Mouse (Mus musculus): ENCODE data around the gene Gab1. TPM values are rescaled to one million over a fixed set of nuclear protein-coding genes. Genes with fewer than 3 reads are reported as not detected.

Gene Gab1
- polyA plus RNA-seq, 1 experiment: 23.9 TPM

GRCm38 (mm10) chr8:80873723-80874427 lies 6.4 kb downstream of the Gab1 start:
- no peak for DNase-seq (ENCODE audit: low spot score)

- no peak for DNase-seq (ENCODE audit: low spot score)
Measured at GRCm38 (mm10) chr8:80872688-80873087, 7.6 kb downstream of the Gab1 start.

GRCm38 (mm10) chr8:80871400-80871799 lies 8.9 kb downstream of the Gab1 start:
- no peak for DNase-seq (ENCODE audit: low spot score)

- DNase-seq (ENCODE audit: low spot score): no peak
Measured at GRCm38 (mm10) chr8:80870535-80871204, 9.6 kb downstream of the Gab1 start.

GRCm38 (mm10) chr8:80869881-80870328 lies 10.4 kb downstream of the Gab1 start:
- no peak for DNase-seq (ENCODE audit: low spot score)

GRCm38 (mm10) chr8:80868801-80869323 lies 11.5 kb downstream of the Gab1 start:
- no peak for DNase-seq (ENCODE audit: low spot score)

GRCm38 (mm10) chr8:80868006-80868702 lies 12.2 kb downstream of the Gab1 start:
- no peak for DNase-seq (ENCODE audit: low spot score)

GRCm38 (mm10) chr8:80867598-80867997 lies 12.7 kb downstream of the Gab1 start:
- DNase-seq (ENCODE audit: low spot score): no peak

- DNase-seq (ENCODE audit: low spot score): no peak
Measured at GRCm38 (mm10) chr8:80865181-80865784, 15.0 kb downstream of the Gab1 start.

- no peak for DNase-seq (ENCODE audit: low spot score)
Measured at GRCm38 (mm10) chr8:80863393-80863792, 16.9 kb downstream of the Gab1 start.

- no peak for DNase-seq (ENCODE audit: low spot score)
Measured at GRCm38 (mm10) chr8:80859180-80859775, 21.0 kb downstream of the Gab1 start.

GRCm38 (mm10) chr8:80857851-80858367 lies 22.4 kb downstream of the Gab1 start:
- no peak for DNase-seq (ENCODE audit: low spot score)

- no peak for DNase-seq (ENCODE audit: low spot score)
Measured at GRCm38 (mm10) chr8:80857128-80857527, 23.2 kb downstream of the Gab1 start.

GRCm38 (mm10) chr8:80856606-80857005 lies 23.7 kb downstream of the Gab1 start:
- no peak for DNase-seq (ENCODE audit: low spot score)

GRCm38 (mm10) chr8:80853622-80854021 lies 26.7 kb downstream of the Gab1 start:
- DNase-seq (ENCODE audit: low spot score): no peak

- DNase-seq (ENCODE audit: low spot score): no peak
Measured at GRCm38 (mm10) chr8:80853208-80853607, 27.1 kb downstream of the Gab1 start.

- no peak for DNase-seq (ENCODE audit: low spot score)
Measured at GRCm38 (mm10) chr8:80852412-80853165, 27.7 kb downstream of the Gab1 start.

GRCm38 (mm10) chr8:80851648-80852047 lies 28.7 kb downstream of the Gab1 start:
- DNase-seq (ENCODE audit: low spot score): no peak

- no peak for DNase-seq (ENCODE audit: low spot score)
Measured at GRCm38 (mm10) chr8:80850013-80850412, 30.3 kb downstream of the Gab1 start.

- DNase-seq (ENCODE audit: low spot score): no peak
Measured at GRCm38 (mm10) chr8:80848631-80849030, 31.7 kb downstream of the Gab1 start.

GRCm38 (mm10) chr8:80847912-80848311 lies 32.4 kb downstream of the Gab1 start:
- no peak for DNase-seq (ENCODE audit: low spot score)

All from urinary bladder, adult 2 months (tissue).